Mouse (Mus musculus): ENCODE data around the gene Clec2i. TPM values are rescaled to one million over a fixed set of nuclear protein-coding genes. Genes with fewer than 3 reads are reported as not detected.

Gene Clec2i
- total and polyA plus RNA-seq, 3 experiments = 38.5 to 104 (median 80.7) TPM

DNA sequence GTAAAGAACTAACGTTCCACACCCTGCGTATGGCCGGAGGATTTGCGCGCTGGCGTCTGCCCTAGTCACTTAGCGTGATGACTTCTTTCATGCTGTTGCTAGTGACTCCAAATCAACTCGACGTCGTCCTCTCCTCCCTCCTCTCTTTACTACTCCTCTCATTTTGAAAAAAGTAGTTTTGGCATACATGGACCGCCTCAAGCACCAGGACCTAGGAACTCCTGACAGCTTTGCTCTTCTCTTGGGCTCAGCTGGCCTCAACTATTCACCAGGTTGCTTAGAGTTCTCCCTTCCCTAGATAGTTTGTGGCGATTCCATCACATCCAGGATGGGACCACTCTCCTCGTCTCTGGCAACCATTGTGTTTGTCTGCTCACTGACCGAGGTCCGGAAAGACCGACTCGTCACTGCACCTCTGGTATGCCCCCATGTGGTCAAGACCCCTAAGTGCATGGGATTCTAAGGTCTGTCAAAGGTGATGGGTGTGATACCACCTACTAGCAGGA is 48.1 kb upstream of the Clec2i start:
- H3K4me3 ChIP-seq (replicated peaks in 1 of 3; ENCODE audit: low read depth in 2 of 3, low read length in 2 of 3, poor library complexity in 1 of 3) = peak overlapping the region; percentile 71 to 91 (median 76)
- peak; percentile 96 for DNase-seq (ENCODE audit: extremely low read depth)
- no peaks in the 10 kb centered on the region for H3K79me2 ChIP-seq (replicated peaks; ENCODE audit: control insufficient read depth, extremely low read depth, insufficient read depth, poor library complexity, severe bottlenecking)
- peak overlapping the region; percentile 75 for H3K4me2 ChIP-seq (ENCODE audit: insufficient read depth, low read depth, poor library complexity, severe bottlenecking)
- peak overlapping the region; percentile 74 for H3K9ac ChIP-seq (ENCODE audit: insufficient read depth, low read depth)
- H3K36me3 ChIP-seq (replicated peaks in 1 of 2; ENCODE audit: control insufficient read depth in 1 of 2, insufficient read depth in 1 of 2, low read length in 1 of 2) = no peaks in the 10 kb centered on the region
- dilution Hi-C loops (cut with MboI; ENCODE audit: extremely low pct_ligation_motif_present, extremely low pct_unique_long_range_greater_than_20kb, low sequenced_read_pairs) (no loop called here), in situ Hi-C loops (cut with MboI; ENCODE audit: low pct_ligation_motif_present, low pct_unique_long_range_greater_than_20kb, low sequenced_read_pairs) (loop anchor here (25.0 kb wide), 1 partner anchor 523 kb away; no protein-coding TSS in a partner anchor)
- no peaks in the 10 kb centered on the region for H3K27me3 ChIP-seq (replicated peaks)
- TF ChIP-seq POLR2A (IDR thresholded peaks at IDR 0.05; ENCODE audit: low read depth, low read length) (peak; percentile 58), JUN (IDR thresholded peaks at IDR 0.05; ENCODE audit: insufficient read depth, low read depth, low read length) (no peak; the same call in 1 of the 2 replicates), POLR2AphosphoS2 (IDR thresholded peaks at IDR 0.05; ENCODE audit: low read depth, low read length) (no peak), CTCF (conservative IDR thresholded peaks at IDR 0.05 in 1 of 2, IDR thresholded peaks at IDR 0.05 in 1 of 2; ENCODE audit: low read depth in 2 of 2, low read length in 2 of 2) (peak; percentile 58 to 94), PAX5 (IDR thresholded peaks at IDR 0.05; ENCODE audit: low read length) (no peak), ETS1 (conservative IDR thresholded peaks at IDR 0.05; ENCODE audit: low read depth, low read length) (peak; percentile 44), IRF4 (IDR thresholded peaks at IDR 0.05; ENCODE audit: low read depth, low read length) (peak; percentile 5), RAD21 (IDR thresholded peaks at IDR 0.05; ENCODE audit: low read depth, low read length) (peak; percentile 74), MXI1 (IDR thresholded peaks at IDR 0.05; ENCODE audit: low read depth, low read length) (peak; percentile 46; the same call in 1 of the 2 replicates), ZKSCAN1 (IDR thresholded peaks at IDR 0.05; ENCODE audit: borderline replicate concordance, low read depth, low read length) (no peak), NELFE (IDR thresholded peaks at IDR 0.05; ENCODE audit: low read depth, low read length) (peak; percentile 76), TCF12 (IDR thresholded peaks at IDR 0.05; ENCODE audit: low read depth, low read length) (peak; percentile 65), SMC3 (IDR thresholded peaks at IDR 0.05; ENCODE audit: low read depth, low read length) (peak; percentile 93), E2F4 (IDR thresholded peaks at IDR 0.05; ENCODE audit: insufficient replicate concordance, low read depth, low read length) (no peak), MAFK (IDR thresholded peaks at IDR 0.05; ENCODE audit: insufficient replicate concordance, low read length) (no peak), MYC (IDR thresholded peaks at IDR 0.05; ENCODE audit: low read depth, low read length) (0 out of 2 replicates have a peak, but pooled peaks have one; percentile 52), ZMIZ1 (IDR thresholded peaks at IDR 0.05; ENCODE audit: low read depth, low read length) (no peak), USF1 (IDR thresholded peaks at IDR 0.05; ENCODE audit: low read depth, low read length) (no peak), MAX (IDR thresholded peaks at IDR 0.05; ENCODE audit: low read length) (peak; percentile 68), SIN3A (IDR thresholded peaks at IDR 0.05; ENCODE audit: low read length) (peak; percentile 88), KAT2A (IDR thresholded peaks at IDR 0.05; ENCODE audit: insufficient replicate concordance, low read length) (0 out of 2 replicates have a peak, but pooled peaks have one; percentile 42), MAZ (IDR thresholded peaks at IDR 0.05; ENCODE audit: low read depth, low read length) (peak; percentile 32; the same call in 1 of the 2 replicates), RCOR1 (conservative IDR thresholded peaks at IDR 0.05; ENCODE audit: low read depth, low read length) (0 out of 2 replicates have a peak, but pooled peaks have one; percentile 39), MEF2A (IDR thresholded peaks at IDR 0.05; ENCODE audit: borderline replicate concordance, low read depth, low read length) (peak; percentile 50; the same call in 1 of the 2 replicates), TBP (conservative IDR thresholded peaks at IDR 0.05; ENCODE audit: low read depth, low read length) (no peak), CHD1 (IDR thresholded peaks at IDR 0.05; ENCODE audit: low read depth, low read length) (0 out of 2 replicates have a peak, but pooled peaks have one; percentile 89), BHLHE40 (IDR thresholded peaks at IDR 0.05; ENCODE audit: low read depth, low read length) (peak; percentile 29; the same call in 1 of the 2 replicates), HCFC1 (IDR thresholded peaks at IDR 0.05; ENCODE audit: low read depth, low read length) (0 out of 2 replicates have a peak, but pooled peaks have one; percentile 40), GABPA (IDR thresholded peaks at IDR 0.05; ENCODE audit: insufficient replicate concordance, low read depth, low read length) (no peak), USF2 (conservative IDR thresholded peaks at IDR 0.05; ENCODE audit: low read depth, low read length) (no peak), ZNF384 (IDR thresholded peaks at IDR 0.05; ENCODE audit: low read depth, low read length) (peak; percentile 51; the same call in 1 of the 2 replicates), NRF1 (IDR thresholded peaks at IDR 0.05; ENCODE audit: low read depth, low read length) (peak; percentile 28; the same call in 1 of the 2 replicates), ZC3H11A (IDR thresholded peaks at IDR 0.05; ENCODE audit: low read depth, low read length) (0 out of 2 replicates have a peak, but pooled peaks have one; percentile 3), UBTF (IDR thresholded peaks at IDR 0.05; ENCODE audit: low read depth, low read length) (no peak), ELF1 (IDR thresholded peaks at IDR 0.05; ENCODE audit: low read depth, low read length) (no peak), JUND (conservative IDR thresholded peaks at IDR 0.05; ENCODE audit: low read depth, low read length) (peak; percentile 56; the same call in 1 of the 2 replicates), CHD2 (IDR thresholded peaks at IDR 0.05; ENCODE audit: low read length) (no peak), EP300 (IDR thresholded peaks at IDR 0.05; ENCODE audit: low read length) (0 out of 2 replicates have a peak, but pooled peaks have one; percentile 42)
- H3K9me3 ChIP-seq (replicated peaks; ENCODE audit: low read length) = no peaks in the 10 kb centered on the region
- peaks cover 4 to 41% of the 10 kb centered on the region in 2 experiments; a peak in 3 of 4 replicates for H3K4me1 ChIP-seq (ENCODE audit: control insufficient read depth in 1 of 2, insufficient read depth in 2 of 2)
- peak overlapping the region; percentile 91 for H3K27ac ChIP-seq (ENCODE audit: insufficient read depth, low read depth)

Measured in CH12.LX (cell line).